12 mouse cellular contexts compared by ENCODE assay signal in the genomic region with DNA sequence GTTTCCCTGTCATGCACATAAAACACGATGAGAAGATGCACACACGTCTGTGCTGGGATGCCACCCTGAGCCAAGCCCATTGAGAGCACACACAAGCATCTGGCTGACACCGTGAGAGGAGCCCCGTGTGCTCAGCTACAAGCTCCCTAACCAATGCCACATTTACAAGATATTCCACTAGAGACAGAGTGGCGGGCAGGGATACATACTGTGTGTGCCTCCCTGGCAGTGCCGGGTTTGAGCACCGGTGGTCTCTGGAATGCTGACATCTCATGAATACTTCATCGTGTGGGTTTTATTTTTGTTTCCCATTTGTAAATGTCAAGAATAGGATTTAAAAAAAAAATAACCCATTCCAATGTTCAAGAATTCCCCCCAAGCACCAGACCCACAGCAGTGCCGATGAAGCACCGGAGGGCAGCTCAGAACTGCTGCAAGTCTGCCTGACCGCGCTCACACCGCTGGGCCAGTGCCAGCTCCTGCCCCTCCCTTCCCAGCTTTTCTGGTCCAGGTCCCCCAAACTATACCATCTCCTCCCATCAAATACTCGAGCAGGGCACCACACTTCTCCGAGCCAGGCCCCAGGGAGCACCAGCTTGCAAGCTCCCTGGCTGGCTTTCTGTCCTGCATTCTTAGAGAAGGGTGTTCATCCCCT.
DNase-seq lines count a peak whose midpoint lies in the region; ATAC-seq lines count a peak whose summit lies in the region.
"Had no signal": no experiment of that assay in that cellular context is flagged by ENCODE, and none has a peak within 500 bp of the region (broad histone marks: within the 10 kb centered on the region; RNA-seq: fewer than 3 reads in every experiment).

No protein-coding gene starts in this region.

- no peaks in the 10 kb centered on the region for H3K9me3 ChIP-seq in embryonic facial prominence, embryonic 10.5 days
- no peaks in the 10 kb centered on the region for H3K9me3 ChIP-seq in embryonic facial prominence, embryonic 15.5 days (replicated peaks)
- no peaks in the 10 kb centered on the region for H3K9me3 ChIP-seq in limb, embryonic 12.5 days

- ATAC-seq in embryonic facial prominence, embryonic 15.5 days (ENCODE audit: insufficient number of reproducible peaks, low FRiP score, low TSS enrichment, low read depth): peak; percentile 36; the same call in 1 of the 2 replicates
- ATAC-seq in limb, embryonic 12.5 days (ENCODE audit: insufficient number of reproducible peaks, insufficient read depth, low FRiP score, low TSS enrichment, low read depth): no peak
- no peak for ATAC-seq in megakaryocyte progenitor cell, adult 5-6 weeks (replicated peaks; ENCODE audit: poor library complexity)
- no peak for ATAC-seq in erythroid progenitor cell, adult 5-6 weeks (replicated peaks; ENCODE audit: low FRiP score, poor library complexity, severe bottlenecking)
- ATAC-seq: intestine, postnatal 0 days; Patski had no signal

- peak overlapping the region; percentile 17; the same call in 1 of the 2 replicates for H3K4me2 ChIP-seq in embryonic facial prominence, embryonic 15.5 days (replicated peaks)
- H3K4me2 ChIP-seq in limb, embryonic 12.5 days: 0 out of 2 replicates have a peak overlapping the region, but pooled peaks have one; percentile 3
- H3K4me2 ChIP-seq: liver, embryonic 11.5 days had no signal

- H3K27me3 ChIP-seq in embryonic facial prominence, embryonic 10.5 days (replicated peaks; ENCODE audit: low read depth, poor library complexity, severe bottlenecking): no peaks in the 10 kb centered on the region
- no peaks in the 10 kb centered on the region for H3K27me3 ChIP-seq in embryonic facial prominence, embryonic 15.5 days
- no peaks in the 10 kb centered on the region for H3K27me3 ChIP-seq in limb, embryonic 12.5 days
- H3K27me3 ChIP-seq: Patski had no signal

- peak overlapping the region; percentile 42 for H3K27ac ChIP-seq in embryonic facial prominence, embryonic 10.5 days (replicated peaks)
- peak overlapping the region; percentile 83 for H3K27ac ChIP-seq in embryonic facial prominence, embryonic 15.5 days (replicated peaks)
- H3K27ac ChIP-seq in limb, embryonic 12.5 days: peak overlapping the region; percentile 87

- H3K4me1 ChIP-seq in embryonic facial prominence, embryonic 10.5 days: peaks cover 71% of the 10 kb centered on the region
- H3K4me1 ChIP-seq in embryonic facial prominence, embryonic 15.5 days: peaks cover 63% of the 10 kb centered on the region
- H3K4me1 ChIP-seq in limb, embryonic 12.5 days (replicated peaks): peaks cover 87% of the 10 kb centered on the region

- no peak overlapping the region for H3K4me3 ChIP-seq in embryonic facial prominence, embryonic 10.5 days
- no peak overlapping the region for H3K4me3 ChIP-seq in embryonic facial prominence, embryonic 15.5 days (replicated peaks)
- no peak overlapping the region for H3K4me3 ChIP-seq in limb, embryonic 12.5 days (replicated peaks)

- DNase-seq in kidney, postnatal 4 days: peak; percentile 40 to 52
- DNase-seq in kidney, postnatal 25 days: no peak
- no peak for DNase-seq in embryonic facial prominence, embryonic 10.5 days (ENCODE audit: low spot score)
- DNase-seq: cerebellum, adult 2 months; right cerebral cortex, postnatal 4 days had no signal

- 79% methylated on average over 15 of the region's 15 CpGs for WGBS in embryonic facial prominence, embryonic 10.5 days
- WGBS in embryonic facial prominence, embryonic 15.5 days: 22% methylated on average over 15 of the region's 15 CpGs
- WGBS in limb, embryonic 12.5 days: 69% methylated on average over 15 of the region's 15 CpGs

- H3K9ac ChIP-seq in embryonic facial prominence, embryonic 15.5 days: no peak overlapping the region
- H3K9ac ChIP-seq in limb, embryonic 12.5 days (replicated peaks): no peak overlapping the region

- no peaks in the 10 kb centered on the region; the same call in 1 of the 2 replicates for H3K36me3 ChIP-seq in embryonic facial prominence, embryonic 10.5 days (replicated peaks)
- no peaks in the 10 kb centered on the region for H3K36me3 ChIP-seq in embryonic facial prominence, embryonic 15.5 days
- H3K36me3 ChIP-seq in limb, embryonic 12.5 days: no peaks in the 10 kb centered on the region

Comparison
In these comparisons a context has a peak if more than half of its experiments do, and no peak if none do; other contexts are left out.
1. DNase-seq: peak in kidney, postnatal 4 days (2 of 2); none in kidney, postnatal 25 days (0 of 2) and embryonic facial prominence, embryonic 10.5 days (single experiment).
2. Peak in every context shown above with its lines, with median percentiles within 50 percentile points of each other: H3K27ac ChIP-seq.